Comparison of ENCODE assay signal across 10 mouse cellular contexts in the genomic region with DNA sequence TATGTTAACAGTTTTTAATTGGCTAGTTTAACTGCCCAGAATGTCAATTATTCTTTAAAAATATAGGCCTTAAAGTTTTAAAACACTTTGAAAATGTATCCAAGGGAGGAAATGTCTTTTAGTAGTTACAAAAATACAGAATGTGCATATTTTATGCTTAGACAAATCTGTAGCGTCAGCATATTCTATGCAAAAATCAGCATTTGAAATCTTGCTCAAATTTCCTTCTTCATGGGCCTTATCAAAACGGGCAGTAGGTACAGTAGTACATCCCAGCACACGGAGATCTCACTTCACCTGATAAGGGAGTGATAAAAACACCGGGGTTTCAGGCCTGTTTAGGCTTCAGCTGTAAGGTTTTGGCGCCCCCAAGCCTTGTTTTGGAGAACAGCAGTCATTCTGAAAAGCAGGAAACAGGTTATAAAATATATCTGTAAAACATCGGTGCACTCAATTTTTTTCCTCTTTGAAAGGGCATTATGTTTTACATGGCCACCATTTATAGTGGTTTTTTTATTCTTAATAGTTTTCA.
A peak's percentile ranks its signal among the peaks of the same experiment; 100 is the strongest.
DNase-seq lines count a peak whose midpoint lies in the region; ATAC-seq and TF ChIP-seq lines count a peak whose summit lies in the region.
"Had no signal": no experiment of that assay in that cellular context is flagged by ENCODE, and none has a peak within 500 bp of the region (broad histone marks: within the 10 kb centered on the region; RNA-seq: fewer than 3 reads in every experiment).

No protein-coding gene starts in this region.

- DNase-seq in kidney, adult 2 months: peak; percentile 10
- no peak for DNase-seq in kidney, adult 18-20 months
- DNase-seq in Patski (ENCODE audit: low read depth, low spot score): no peak
- peak; percentile 15 to 22 for DNase-seq in cerebellum, postnatal 36 days
- peak; percentile 22 to 58 for DNase-seq in layer of hippocampus, adult 2 months (ENCODE audit: low spot score in 2 of 2)
- peak; percentile 17 for DNase-seq in midbrain, embryonic 10.5 days (ENCODE audit: low spot score)
- no peak for DNase-seq in ovary, postnatal 14 days (ENCODE audit: low spot score)
- no peak for DNase-seq in thymus, postnatal 10 days (ENCODE audit: low spot score in 2 of 2)

- CTCF ChIA-PET in Patski (lab: Charles Lee): interaction anchor here (1.6 kb wide), 1 partner anchor 617 kb away, joined by 6 read pairs; no protein-coding TSS in a partner anchor

- peak; percentile 49 for TF ChIP-seq CTCF in kidney, adult 2 months (conservative IDR thresholded peaks at IDR 0.05; ENCODE audit: insufficient read depth, insufficient read length, low read depth, low read length)
- TF ChIP-seq CTCF in Patski (IDR thresholded peaks at IDR 0.05): peak; percentile 90
- peak; percentile 96 for TF ChIP-seq CTCF in layer of hippocampus, adult 2 months (conservative IDR thresholded peaks at IDR 0.05)

- 23% methylated on average over 6 of the region's 6 CpGs for WGBS in kidney, adult 2 months
- WGBS in midbrain, embryonic 10.5 days: 40% methylated on average over 6 of the region's 6 CpGs

- no peaks in the 10 kb centered on the region for H3K27me3 ChIP-seq in kidney, adult 2 months (replicated peaks; ENCODE audit: control insufficient read depth, insufficient read depth, low read length)
- H3K27me3 ChIP-seq in Patski: no peaks in the 10 kb centered on the region
- no peaks in the 10 kb centered on the region for H3K27me3 ChIP-seq in midbrain, embryonic 10.5 days (ENCODE audit: low read depth, poor library complexity, severe bottlenecking)
- H3K27me3 ChIP-seq: embryonic facial prominence, embryonic 12.5 days; limb, embryonic 12.5 days had no signal

- in situ Hi-C loops in Patski (cut with MboI; ENCODE audit: low pct_unique_long_range_greater_than_20kb): loop anchor here (10.0 kb wide), 1 partner anchor 617 kb away; no protein-coding TSS in a partner anchor

- no peak overlapping the region for H3K4me3 ChIP-seq in kidney, adult 2 months (ENCODE audit: insufficient read depth, low read depth, low read length)
- no peak overlapping the region for H3K4me3 ChIP-seq in layer of hippocampus, adult 2 months
- no peak overlapping the region for H3K4me3 ChIP-seq in midbrain, embryonic 10.5 days
- H3K4me3 ChIP-seq: embryonic facial prominence, embryonic 12.5 days; limb, embryonic 12.5 days had no signal

- no peaks in the 10 kb centered on the region for H3K9me3 ChIP-seq in midbrain, embryonic 10.5 days (replicated peaks)
- H3K9me3 ChIP-seq: embryonic facial prominence, embryonic 12.5 days; limb, embryonic 12.5 days had no signal

- POLR2A ChIA-PET in Patski (lab: Charles Lee): no interaction called here

- no peaks in the 10 kb centered on the region; the same call in 1 of the 2 replicates for H3K4me1 ChIP-seq in kidney, adult 2 months (ENCODE audit: control insufficient read depth, insufficient read depth, low read length)
- peaks cover 7% of the 10 kb centered on the region for H3K4me1 ChIP-seq in midbrain, embryonic 10.5 days
- H3K4me1 ChIP-seq: embryonic facial prominence, embryonic 12.5 days; limb, embryonic 12.5 days had no signal

- ATAC-seq in Patski: peak; percentile 51

- no peaks in the 10 kb centered on the region for H3K36me3 ChIP-seq in kidney, adult 2 months (ENCODE audit: control insufficient read depth, insufficient read depth, low read length)
- no peaks in the 10 kb centered on the region for H3K36me3 ChIP-seq in midbrain, embryonic 10.5 days
- H3K36me3 ChIP-seq: embryonic facial prominence, embryonic 12.5 days; limb, embryonic 12.5 days had no signal

- TF ChIP-seq POLR2A in kidney, adult 2 months (IDR thresholded peaks at IDR 0.05; ENCODE audit: low read depth, low read length): no peak

- no peak overlapping the region for H3K27ac ChIP-seq in kidney, adult 2 months (ENCODE audit: insufficient read depth, low read depth, low read length)
- H3K27ac ChIP-seq in layer of hippocampus, adult 2 months: no peak overlapping the region
- H3K27ac ChIP-seq in midbrain, embryonic 10.5 days (replicated peaks): no peak overlapping the region
- H3K27ac ChIP-seq: embryonic facial prominence, embryonic 12.5 days; limb, embryonic 12.5 days had no signal

Comparison
In these comparisons a context has a peak if more than half of its experiments do, and no peak if none do; other contexts are left out.
1. DNase-seq: peak in kidney, adult 2 months (single experiment), cerebellum, postnatal 36 days (2 of 2), layer of hippocampus, adult 2 months (2 of 2) and midbrain, embryonic 10.5 days (single experiment); none in kidney, adult 18-20 months (single experiment), Patski (single experiment), ovary, postnatal 14 days (single experiment) and thymus, postnatal 10 days (0 of 2).
2. Peak in every context shown above with its lines, with median percentiles within 50 percentile points of each other: CTCF ChIP-seq.